Mouse (Mus musculus) lung, embryonic 14.5 days (tissue): ENCODE results near the gene Nbeal2. TPM values are rescaled to one million over a fixed set of nuclear protein-coding genes. Genes with fewer than 3 reads are reported as not detected.

ENCODE experiments used
- ATAC-seq: fragments of 200-750 bp; cut with Nextera tagmentation; 2 replicates; pipeline ENCODE4 v1.8.0; 2017; ENCODE audit warnings: mild to moderate bottlenecking, moderate TSS enrichment, moderate library complexity; ENCODE audit not compliant: insufficient read depth
- DNase-seq: peaks from one replicate; pipeline ENCODE4 v3.0.0-alpha.2; 2015
- H3K27ac ChIP-seq: fragments of 300-500 bp; sonication (generic); 2 replicates; pipeline ENCODE4 v1.5.1; 2014; ENCODE audit warnings: low read depth, mild to moderate bottlenecking, moderate library complexity
- H3K27me3 ChIP-seq: fragments of 300-500 bp; sonication (generic); 2 replicates; pipeline ENCODE4 v1.6.1; 2014; ENCODE audit warnings: low read length, control low read depth; ENCODE audit not compliant: insufficient read depth
- H3K36me3 ChIP-seq: fragments of 300-500 bp; sonication (generic); 2 replicates; pipeline ENCODE4 v1.6.1; 2014; ENCODE audit warnings: control low read depth; ENCODE audit not compliant: insufficient read depth
- H3K4me1 ChIP-seq: fragments of 300-500 bp; sonication (generic); 2 replicates; pipeline ENCODE4 v1.6.1; 2014; ENCODE audit warnings: antibody characterized with exemption, control low read depth; ENCODE audit not compliant: insufficient read depth
- H3K4me2 ChIP-seq: fragments of 300-500 bp; sonication (generic); 2 replicates; pipeline ENCODE4 v1.6.1; 2014; ENCODE audit warnings: mild to moderate bottlenecking
- H3K4me3 ChIP-seq: fragments of 300-500 bp; sonication (generic); 2 replicates; pipeline ENCODE4 v1.5.1; 2014; ENCODE audit warnings: low read depth, low read length
- H3K9ac ChIP-seq: fragments of 300-500 bp; sonication (generic); 2 replicates; pipeline ENCODE4 v1.6.1; 2014
- H3K9me3 ChIP-seq: fragments of 300-500 bp; sonication (generic); 2 replicates; pipeline ENCODE4 v1.6.1; 2016; ENCODE audit warnings: low read depth, low read length, control low read depth
- CTCF ChIP-seq: IDR thresholded peaks from 2 replicates; pipeline ENCODE4 v1.5.1; 2016; ENCODE audit warnings: antibody characterized with exemption, low read depth
- WGBS: fragments of 180-500 bp; shearing (Covaris S2); extraction: QIAGEN DNeasy Blood & Tissue Kit; methylation state at CpG from one replicate; pipeline ENCODE4 v1.1.7; 2014; 5-methylcytosine and 5-hydroxymethylcytosine counted together
- microRNA-seq: library from miRNA; unstranded; fragments of <30 nt; microRNA quantifications from one replicate; pipeline ENCODE4, GENCODE M21; 2016; ENCODE audit warnings: borderline number of aligned reads
- polyA plus RNA-seq: library from polyadenylated mRNA; unstranded; fragments of >200 nt; fragmentation: Nextera tagmentation; extraction: Ambion mirVana; gene quantifications from 2 replicates; pipeline ENCODE4 v1.2.1, GENCODE M21; 2014

The Nbeal2 gene
- polyA plus RNA-seq, 1 experiment from 2014 or later: 3.8 TPM

DNA sequence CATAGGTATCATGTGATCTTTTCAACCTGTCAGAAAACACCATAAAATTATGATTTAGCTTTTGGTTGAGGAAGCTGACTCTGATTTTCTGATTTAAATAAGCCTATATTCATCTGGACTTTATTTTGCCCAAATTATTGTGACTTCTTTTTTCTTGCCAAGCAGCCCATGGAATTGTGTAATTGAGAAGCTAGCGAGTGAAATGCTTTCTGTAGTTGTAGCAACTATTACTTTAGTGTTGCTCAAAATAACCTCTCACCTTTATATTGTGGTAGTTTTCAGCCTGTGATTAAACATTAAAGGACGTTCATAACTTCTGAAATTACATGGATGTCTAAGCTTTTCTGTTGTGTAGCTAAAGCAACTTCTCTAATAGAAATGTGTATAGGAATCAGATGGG is 71.8 kb downstream of the Nbeal2 start:
- DNase-seq: no peak
- Histone ChIP-seq H3K27ac (no peak overlapping the region), H3K9ac (no peak overlapping the region), H3K4me3 (no peak overlapping the region), H3K27me3 (no peaks in the 10 kb centered on the region), H3K36me3 (peaks cover 33% of the 10 kb centered on the region), H3K4me2 (no peak overlapping the region), H3K9me3 (no peaks in the 10 kb centered on the region), H3K4me1 (no peaks in the 10 kb centered on the region)
- ATAC-seq: no peak
- no peak for TF ChIP-seq CTCF
- 91% methylated on average over 2 of the region's 2 CpGs for WGBS

Small RNAs within 50 kb of the gene (microRNA-seq; reads per million reads assigned to microRNA genes)
- not detected for gene Mir8107

Other genes starting within 250 kb of the Nbeal2 start
- gene Ptpn23, start 245.9 kb downstream of the Nbeal2 start, polyA plus RNA-seq: 16.4 and 19.1 TPM in 2 replicates
- 0.34 and 3.4 TPM in 2 replicates for gene Ngp, start 234.4 kb downstream of the Nbeal2 start, polyA plus RNA-seq
- 8.9 and 9.7 TPM in 2 replicates for gene Klhl18, start 177.5 kb downstream of the Nbeal2 start, polyA plus RNA-seq
- 0.88 and 1.8 TPM in 2 replicates for gene Kif9, start 177.2 kb downstream of the Nbeal2 start, polyA plus RNA-seq
- gene Setd2, start 121.6 kb downstream of the Nbeal2 start, polyA plus RNA-seq: 51.4 and 55.6 TPM in 2 replicates
- gene Nradd, start 29.7 kb downstream of the Nbeal2 start, polyA plus RNA-seq: 26.7 and 29.9 TPM in 2 replicates
- gene Ccdc12, start 2.3 kb upstream of the Nbeal2 start, polyA plus RNA-seq: 143 and 155 TPM in 2 replicates
- gene Myl3, start 87.7 kb upstream of the Nbeal2 start, polyA plus RNA-seq: 1.9 TPM in 2 replicates
- gene Pth1r, start 93.0 kb upstream of the Nbeal2 start, polyA plus RNA-seq: 88.6 and 97.8 TPM in 2 replicates
- gene Prss42, start 144.0 kb upstream of the Nbeal2 start, polyA plus RNA-seq: not detected in 2 replicates
- not detected in 2 replicates for gene Prss44, start 159.8 kb upstream of the Nbeal2 start, polyA plus RNA-seq
- not detected in 2 replicates for gene Prss43, start 172.5 kb upstream of the Nbeal2 start, polyA plus RNA-seq
- gene Prss45, start 180.4 kb upstream of the Nbeal2 start, polyA plus RNA-seq: 0.15 TPM in 1 of 2 replicates, not detected in the other
- gene Prss46, start 190.3 kb upstream of the Nbeal2 start, polyA plus RNA-seq: not detected in 2 replicates
- not detected in 2 replicates for gene Prss50, start 203.8 kb upstream of the Nbeal2 start, polyA plus RNA-seq
- 4.5 and 5.1 TPM in 2 replicates for gene Als2cl, start 225.7 kb upstream of the Nbeal2 start, polyA plus RNA-seq
- 0.21 and 0.31 TPM in 2 replicates for gene Tmie, start 226.0 kb upstream of the Nbeal2 start, polyA plus RNA-seq